Comparison of ENCODE assay signal across 30 mouse cellular contexts in genomic region chr16:30439411-30439810, GRCm38 (mm10). TPM values are rescaled to one million over a fixed set of nuclear protein-coding genes. Genes with fewer than 3 reads are reported as not detected.
DNase-seq lines count a peak whose midpoint lies in the region; ATAC-seq lines count a peak whose summit lies in the region.
"Had no signal": no experiment of that assay in that cellular context is flagged by ENCODE, and none has a peak within 500 bp of the region (broad histone marks: within the 10 kb centered on the region; RNA-seq: fewer than 3 reads in every experiment).

No protein-coding gene starts in this region.

- H3K4me1 ChIP-seq in heart, embryonic 15.5 days (replicated peaks) = peaks cover 27% of the 10 kb centered on the region
- H3K4me1 ChIP-seq: hindbrain, embryonic 12.5 days; limb, embryonic 12.5 days; neural tube, embryonic 13.5 days; stomach, embryonic 15.5 days had no signal

- H3K9ac ChIP-seq in heart, embryonic 15.5 days = no peak overlapping the region
- H3K9ac ChIP-seq: hindbrain, embryonic 12.5 days; kidney, embryonic 15.5 days; limb, embryonic 12.5 days; liver, postnatal 0 days; neural tube, embryonic 13.5 days; stomach, embryonic 15.5 days had no signal

- H3K27me3 ChIP-seq in heart, embryonic 15.5 days = no peaks in the 10 kb centered on the region
- H3K27me3 ChIP-seq: CH12.LX; hindbrain, embryonic 12.5 days; kidney, embryonic 15.5 days; limb, embryonic 12.5 days; neural tube, embryonic 13.5 days; stomach, embryonic 15.5 days had no signal

- 0 out of 2 replicates have a peak overlapping the region, but pooled peaks have one; percentile 9 for H3K27ac ChIP-seq in heart, embryonic 15.5 days
- H3K27ac ChIP-seq: embryonic facial prominence, embryonic 10.5 days; forebrain, embryonic 10.5 days; gastrocnemius, adult 2 months; hindbrain, embryonic 12.5 days; kidney, embryonic 15.5 days; limb, embryonic 12.5 days; midbrain, embryonic 10.5 days; neural tube, embryonic 13.5 days; stomach, embryonic 15.5 days had no signal

- 50% methylated on average over 6 of the region's 6 CpGs for WGBS in heart, embryonic 15.5 days

- no peak overlapping the region for H3K4me2 ChIP-seq in heart, embryonic 15.5 days
- H3K4me2 ChIP-seq: hindbrain, embryonic 12.5 days; kidney, embryonic 15.5 days; limb, embryonic 12.5 days; liver, embryonic 11.5 days; neural tube, embryonic 13.5 days; stomach, embryonic 15.5 days had no signal

- H3K4me3 ChIP-seq in heart, embryonic 15.5 days = no peak overlapping the region
- H3K4me3 ChIP-seq: embryonic facial prominence, embryonic 10.5 days; forebrain, embryonic 10.5 days; gastrocnemius, adult 2 months; hindbrain, embryonic 12.5 days; kidney, embryonic 15.5 days; limb, embryonic 12.5 days; midbrain, embryonic 10.5 days; myocyte; neural tube, embryonic 13.5 days; stomach, embryonic 15.5 days had no signal

- ATAC-seq in heart, embryonic 15.5 days (replicated peaks; ENCODE audit: insufficient number of reproducible peaks, insufficient read depth, low FRiP score, low read depth) = no peak
- ATAC-seq: intestine, postnatal 0 days; liver, postnatal 0 days; lung, postnatal 0 days; midbrain, embryonic 16.5 days had no signal

- H3K9me3 ChIP-seq in heart, embryonic 15.5 days (replicated peaks) = no peaks in the 10 kb centered on the region
- H3K9me3 ChIP-seq: embryonic facial prominence, embryonic 10.5 days; forebrain, embryonic 10.5 days; G1E; hindbrain, embryonic 12.5 days; kidney, embryonic 15.5 days; limb, embryonic 12.5 days; midbrain, embryonic 10.5 days; neural tube, embryonic 13.5 days; stomach, embryonic 15.5 days had no signal

- H3K36me3 ChIP-seq in heart, embryonic 15.5 days = no peaks in the 10 kb centered on the region
- H3K36me3 ChIP-seq: embryonic facial prominence, embryonic 10.5 days; forebrain, embryonic 10.5 days; G1E; hindbrain, embryonic 12.5 days; kidney, embryonic 15.5 days; limb, embryonic 12.5 days; midbrain, embryonic 10.5 days; neural tube, embryonic 13.5 days; stomach, embryonic 15.5 days had no signal

- DNase-seq in adrenal gland, adult (ENCODE audit: inconsistent age in 2 of 2, low spot score in 1 of 2) = peak; percentile 53 to 81
- no peak for DNase-seq in adrenal gland, postnatal 4 days (ENCODE audit: low spot score in 2 of 2)
- DNase-seq in heart, postnatal 14 days = no peak
- DNase-seq in adrenal gland, postnatal 14 days = peak; percentile 29
- DNase-seq in MN1 (ENCODE audit: low spot score) = no peak
- no peak for DNase-seq in right cerebral cortex, adult 2 months (ENCODE audit: low spot score in 2 of 2)
- DNase-seq: cerebellum, adult 11 months; cerebellum, adult 9-11 months; gastrocnemius, adult 2 months; kidney, postnatal 36 days; layer of hippocampus, postnatal 36 days; right cerebral cortex, postnatal 4 days; thymus, postnatal 36 days had no signal

- intact Hi-C loops in heart, postnatal 14 days (cut with DNase I) = no loop called here

RNA-seq across cellular contexts. Expression of gene Atp13a3, which starts 33.6 kb away (rescaled TPM):
- 10 to 100 TPM; 59.8 to 65.4 TPM for total RNA-seq in adrenal gland, postnatal 4 days (2021)
- 8.4 and 9.4 TPM in 2 replicates for polyA plus RNA-seq in heart, embryonic 15.5 days (2015; fragmentation: Nextera tagmentation; extraction: Ambion mirVana)
- total RNA-seq in heart, postnatal 14 days (2021) = 10 to 100 TPM; 60.8 to 66.6 TPM
- 87.9 and 91.7 TPM in 2 replicates for total RNA-seq in adrenal gland, postnatal 14 days (2021)

Comparison
In these comparisons a context has a peak if more than half of its experiments do, and no peak if none do; other contexts are left out.
1. DNase-seq: peak in adrenal gland, adult (2 of 2) and adrenal gland, postnatal 14 days (single experiment); none in adrenal gland, postnatal 4 days (0 of 2), heart, postnatal 14 days (0 of 2), MN1 (single experiment) and right cerebral cortex, adult 2 months (0 of 2).